Mouse (Mus musculus): ENCODE measurements around the gene Krt78. TPM values are rescaled to one million over a fixed set of nuclear protein-coding genes. Genes with fewer than 3 reads are reported as not detected.
A peak's percentile ranks its signal among the peaks of the same experiment; 100 is the strongest.
"Not testable (repeated sequence)": the region's sequence is repeated elsewhere in the genome, so short reads cannot be mapped to it uniquely, and the experiment has no call there.

The Krt78 gene
- 2.3 and 5.7 TPM in 2 replicates for polyA plus RNA-seq (2015; fragmentation: Nextera tagmentation; extraction: Ambion mirVana)

DNA sequence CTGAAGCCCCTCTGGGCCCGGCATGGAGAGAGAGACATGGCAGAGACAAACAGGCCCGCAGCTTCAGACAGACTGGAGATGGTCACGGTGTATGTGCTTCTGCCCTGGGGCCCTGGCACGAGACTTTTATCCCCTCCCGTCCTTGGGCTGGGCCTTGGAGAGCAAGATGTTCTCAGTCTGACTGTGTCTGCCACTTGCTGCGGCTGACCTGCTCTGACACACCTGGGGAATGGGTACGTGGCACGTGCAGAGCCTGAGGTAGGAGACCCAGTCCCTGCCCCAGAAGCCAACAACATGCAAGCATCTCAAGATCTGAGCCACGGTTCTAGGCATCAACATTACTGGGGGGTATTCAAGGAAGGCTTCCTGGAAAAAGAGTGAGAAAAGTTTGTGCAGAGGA lies at the start of gene Krt78:
TSS of gene Krt78 (minus strand) at position 101 of the 400 bp plus-strand sequence.
- Histone ChIP-seq H3K27me3 (replicated peaks) (no peaks in the 10 kb centered on the region), H3K27ac (peak within 1 kb of the TSS; percentile 83), H3K4me3 (replicated peaks) (no peak within 1 kb of the TSS), H3K9me3 (no peaks in the 10 kb centered on the region), H3K36me3 (no peaks in the 10 kb centered on the region), H3K9ac (no peak within 1 kb of the TSS), H3K4me2 (no peak within 1 kb of the TSS), H3K4me1 (peaks cover 11% of the 10 kb centered on the region; the same call in 1 of the 2 replicates)
- no peak for ATAC-seq (ENCODE audit: insufficient read depth, low FRiP score, low read depth)
- 84% methylated on average over 9 of the region's 9 CpGs for WGBS

DNA sequence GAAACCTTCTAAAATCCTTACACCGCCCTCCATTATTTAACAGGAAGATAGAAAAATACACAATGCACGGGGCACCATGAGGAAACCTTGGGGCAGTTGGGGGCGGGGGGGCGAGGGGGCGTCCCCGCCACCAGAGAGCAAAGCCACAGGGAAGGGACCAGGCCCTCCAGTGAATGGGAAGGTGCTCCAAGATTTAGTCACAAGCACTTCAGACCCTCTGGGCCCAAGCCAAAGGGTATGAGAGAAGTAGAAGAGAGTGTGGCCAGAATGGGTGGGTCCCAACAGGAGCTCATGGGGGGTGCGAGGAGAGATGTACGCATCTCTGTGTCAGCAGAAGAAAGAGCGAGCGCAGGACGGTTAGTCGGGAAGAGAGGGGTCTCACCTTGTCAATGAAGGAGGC lies 49.4 kb upstream of the Krt78 start:
- peaks cover 40% of the 10 kb centered on the region for H3K4me1 ChIP-seq
- 23% methylated on average over 12 of the region's 12 CpGs for WGBS
- ATAC-seq (ENCODE audit: insufficient read depth, low FRiP score, low read depth), result no peak
- H3K9me3 ChIP-seq, result no peaks in the 10 kb centered on the region
- 0 out of 2 replicates have a peak, but pooled peaks cover 14% of the 10 kb centered on the region for H3K27me3 ChIP-seq (replicated peaks)
- H3K4me3 ChIP-seq (replicated peaks), result peak overlapping the region; percentile 43
- peak overlapping the region; percentile 52 for H3K4me2 ChIP-seq
- peak overlapping the region; percentile 76 for H3K27ac ChIP-seq
- H3K36me3 ChIP-seq, result peaks cover 7% of the 10 kb centered on the region; the same call in 1 of the 2 replicates
- peak overlapping the region; percentile 39 for H3K9ac ChIP-seq

DNA sequence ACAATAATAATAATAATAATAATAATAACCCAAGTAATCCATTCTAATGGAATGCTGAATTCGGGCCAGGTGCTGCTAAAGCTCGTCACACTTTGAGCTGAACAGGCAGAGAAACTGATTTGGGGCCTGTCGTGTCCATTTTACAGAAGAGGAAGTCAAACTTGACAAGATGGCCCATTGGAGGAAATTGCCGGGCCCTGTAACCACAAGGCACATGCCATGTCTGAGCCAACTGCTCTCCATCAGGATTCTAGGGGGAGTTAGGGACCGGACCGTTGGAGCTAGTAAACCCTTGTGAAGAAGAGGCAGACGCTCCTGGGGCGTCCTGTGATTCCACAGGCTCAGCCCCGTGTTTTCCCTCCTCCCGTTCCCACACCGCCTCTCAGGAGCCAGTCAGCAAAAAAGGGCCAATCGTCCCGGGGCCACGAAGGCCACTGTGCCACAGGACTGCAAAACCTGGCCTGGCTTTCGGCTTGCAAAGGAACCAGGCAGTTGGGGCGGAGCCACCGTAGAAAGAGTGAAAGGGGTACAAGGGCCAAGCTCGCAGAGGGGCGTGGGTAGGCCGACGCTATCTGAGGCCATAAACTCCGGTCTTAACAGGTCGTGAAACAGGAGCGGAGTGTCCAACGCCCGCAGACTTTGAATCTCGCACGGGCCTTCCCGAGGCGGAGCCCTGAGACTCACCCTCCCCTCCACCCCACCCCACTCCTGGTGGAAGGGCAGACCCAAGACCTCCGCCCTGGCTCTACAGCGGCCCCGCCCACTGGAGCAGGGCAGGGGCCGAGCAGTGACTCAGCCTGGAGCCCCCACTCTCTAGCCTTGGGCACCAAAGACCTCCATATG lies 48.8 kb upstream of the Krt78 start:
- H3K27ac ChIP-seq, result peak overlapping the region; percentile 76
- peaks cover 7% of the 10 kb centered on the region; the same call in 1 of the 2 replicates for H3K36me3 ChIP-seq
- 0 out of 2 replicates have a peak, but pooled peaks cover 14% of the 10 kb centered on the region for H3K27me3 ChIP-seq (replicated peaks)
- no peaks in the 10 kb centered on the region for H3K9me3 ChIP-seq
- H3K4me3 ChIP-seq (replicated peaks), result peak overlapping the region; percentile 43
- WGBS, result 10% methylated on average over 34 of the region's 34 CpGs
- peak; percentile 63 for ATAC-seq (ENCODE audit: insufficient read depth, low FRiP score, low read depth)
- peaks cover 34% of the 10 kb centered on the region for H3K4me1 ChIP-seq
- peak overlapping the region; percentile 39 for H3K9ac ChIP-seq
- peak overlapping the region; percentile 52 for H3K4me2 ChIP-seq

DNA sequence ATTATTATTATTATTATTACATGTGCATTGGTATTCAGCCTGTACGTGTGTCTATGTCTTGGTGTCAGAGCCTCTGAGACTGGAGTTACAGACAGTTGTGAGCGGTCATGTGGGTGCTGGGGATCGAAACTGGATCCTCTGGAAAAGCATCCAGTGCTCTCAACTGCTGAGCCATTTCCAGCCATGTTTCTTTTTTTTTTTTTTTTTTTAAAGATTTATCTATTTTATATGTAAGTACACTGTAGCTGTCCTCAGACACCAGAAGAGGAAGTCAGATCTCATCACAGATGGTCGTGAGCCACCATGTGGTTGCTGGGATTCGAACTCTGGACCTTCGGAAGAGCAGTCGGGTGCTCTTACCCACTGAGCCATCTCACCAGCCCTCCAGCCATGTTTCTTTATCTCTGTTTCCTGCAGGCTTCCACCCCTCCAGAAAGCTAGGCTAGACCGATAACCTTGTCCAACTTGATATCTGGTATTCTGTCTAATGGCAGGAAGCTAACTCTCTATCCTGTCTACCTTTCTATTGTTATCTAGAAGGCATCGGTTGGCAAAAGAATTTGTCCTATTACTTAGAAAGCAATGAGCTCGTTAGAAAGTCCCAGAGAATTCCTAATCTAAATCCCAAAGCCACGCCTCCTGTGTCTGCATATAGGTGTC lies 45.7 kb upstream of the Krt78 start:
- 87% methylated on average over 11 of the region's 11 CpGs for WGBS
- H3K9ac ChIP-seq, result no peak overlapping the region
- no peak overlapping the region for H3K4me2 ChIP-seq
- H3K36me3 ChIP-seq, result peaks cover 7% of the 10 kb centered on the region; the same call in 1 of the 2 replicates
- ATAC-seq (ENCODE audit: insufficient read depth, low FRiP score, low read depth), result no peak
- H3K4me3 ChIP-seq (replicated peaks), result no peak overlapping the region
- no peak overlapping the region for H3K27ac ChIP-seq
- no peaks in the 10 kb centered on the region for H3K9me3 ChIP-seq
- H3K4me1 ChIP-seq, result peaks cover 14% of the 10 kb centered on the region; the same call in 1 of the 2 replicates
- 0 out of 2 replicates have a peak, but pooled peaks cover 13% of the 10 kb centered on the region for H3K27me3 ChIP-seq (replicated peaks)

DNA sequence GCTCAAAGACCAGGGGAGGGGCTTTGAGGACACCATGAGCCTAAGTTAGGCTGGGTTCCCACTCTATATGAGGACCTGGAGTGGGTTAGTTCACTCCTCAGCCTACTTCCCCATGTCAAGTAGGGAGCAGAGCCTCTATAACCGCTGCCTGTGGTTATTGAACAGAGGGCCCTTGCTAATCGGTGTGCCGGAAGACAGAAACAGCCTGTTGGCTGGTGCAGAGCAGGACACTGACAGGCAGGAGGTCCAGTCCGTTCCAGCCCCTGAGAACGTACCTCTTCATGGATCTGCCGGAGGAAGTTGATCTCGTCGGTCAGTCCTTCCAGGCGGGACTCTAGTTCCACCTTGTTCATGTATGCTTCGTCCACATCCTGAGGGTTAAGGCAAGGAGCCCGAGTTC lies 45.1 kb upstream of the Krt78 start:
- Histone ChIP-seq H3K9me3 (no peaks in the 10 kb centered on the region), H3K9ac (no peak overlapping the region), H3K27ac (no peak overlapping the region), H3K4me2 (no peak overlapping the region), H3K27me3 (replicated peaks) (0 out of 2 replicates have a peak, but pooled peaks cover 11% of the 10 kb centered on the region), H3K36me3 (peaks cover 7% of the 10 kb centered on the region; the same call in 1 of the 2 replicates), H3K4me1 (peaks cover 12% of the 10 kb centered on the region; the same call in 1 of the 2 replicates), H3K4me3 (replicated peaks) (no peak overlapping the region)
- ATAC-seq (ENCODE audit: insufficient read depth, low FRiP score, low read depth), result no peak
- 84% methylated on average over 11 of the region's 11 CpGs for WGBS

DNA sequence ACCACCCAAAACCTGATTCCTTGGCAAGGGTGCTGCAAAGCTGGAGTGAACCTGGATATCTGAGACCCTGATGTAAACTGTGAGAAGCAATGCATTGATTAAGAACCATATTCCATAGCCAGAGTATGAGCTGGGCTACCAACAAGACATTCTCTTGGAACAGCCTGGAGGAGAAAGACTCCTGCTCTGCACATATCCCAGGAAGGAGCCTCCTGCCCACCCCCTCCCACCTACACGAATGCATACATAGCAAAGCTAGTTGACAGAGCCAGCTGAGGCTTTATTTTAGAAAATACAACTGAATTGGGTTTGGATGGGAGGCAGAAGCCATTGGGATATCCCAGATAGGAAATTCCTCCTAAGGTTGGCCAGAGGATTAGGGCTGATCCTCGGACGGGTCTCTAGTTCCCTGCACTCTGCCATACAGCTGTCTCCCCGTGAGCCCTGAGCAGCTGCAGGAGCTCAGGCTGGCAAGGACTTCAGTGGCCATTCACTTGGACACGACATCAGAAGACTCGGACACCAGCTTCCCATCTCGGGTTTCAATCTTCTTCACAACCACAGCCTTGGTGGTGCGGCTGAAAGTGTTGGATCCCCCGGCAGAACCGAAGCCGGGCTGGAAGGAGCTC lies 42.5 kb upstream of the Krt78 start:
- not testable (repeated sequence) for H3K4me3 ChIP-seq (replicated peaks); H3K4me1 ChIP-seq; H3K9me3 ChIP-seq; H3K36me3 ChIP-seq; H3K27me3 ChIP-seq (replicated peaks); H3K4me2 ChIP-seq; H3K9ac ChIP-seq; ATAC-seq (ENCODE audit: insufficient read depth, low FRiP score, low read depth)
- WGBS, result 73% methylated on average over 11 of the region's 11 CpGs
- H3K27ac ChIP-seq, result peak overlapping the region; percentile 66; the same call in 1 of the 2 replicates

DNA sequence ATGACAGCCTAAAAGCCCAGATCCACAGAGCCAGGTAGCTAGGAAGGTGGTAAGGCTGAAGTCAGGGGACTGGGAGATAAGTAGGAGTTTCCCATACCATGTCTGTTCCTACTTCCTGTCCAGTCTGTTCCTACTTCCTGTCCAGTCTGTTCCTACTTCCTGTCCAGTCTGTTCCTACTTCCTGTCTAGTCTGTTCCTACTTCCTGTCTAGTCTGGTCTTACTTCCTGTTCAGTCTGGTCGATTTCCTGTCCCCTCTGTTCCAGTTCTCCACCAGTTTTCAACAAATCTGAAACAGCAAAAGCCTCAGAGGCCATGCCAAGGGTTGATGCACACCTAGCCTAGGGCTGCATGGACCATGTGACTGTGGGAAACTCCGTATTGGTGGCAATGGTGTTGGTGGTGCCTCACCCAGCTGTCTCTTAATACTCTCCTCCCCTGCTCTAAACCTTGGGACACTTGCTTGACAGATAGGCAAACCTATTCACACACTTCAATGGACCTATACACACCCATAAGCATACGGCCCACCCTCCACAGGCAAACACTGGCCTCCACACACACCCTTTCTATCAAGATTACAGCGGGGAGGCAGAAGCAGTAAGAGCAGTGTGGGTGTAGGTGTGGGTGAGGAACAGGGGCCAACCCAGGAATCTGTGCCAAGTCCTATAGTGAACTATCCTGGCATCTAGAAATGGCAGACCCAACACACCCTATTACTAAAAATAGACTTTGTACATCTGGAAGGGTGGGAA lies 41.6 kb upstream of the Krt78 start:
- H3K27ac ChIP-seq, result peak overlapping the region; percentile 66; the same call in 1 of the 2 replicates
- H3K9ac ChIP-seq, result no peak overlapping the region
- H3K4me1 ChIP-seq, result no peaks in the 10 kb centered on the region
- ATAC-seq (ENCODE audit: insufficient read depth, low FRiP score, low read depth), result peak; percentile 72
- H3K4me2 ChIP-seq, result no peak overlapping the region
- WGBS, result 64% methylated on average over 4 of the region's 4 CpGs
- no peak overlapping the region for H3K4me3 ChIP-seq (replicated peaks)
- peaks cover 7% of the 10 kb centered on the region; the same call in 1 of the 2 replicates for H3K36me3 ChIP-seq
- H3K9me3 ChIP-seq, result no peaks in the 10 kb centered on the region
- no peaks in the 10 kb centered on the region for H3K27me3 ChIP-seq (replicated peaks)

DNA sequence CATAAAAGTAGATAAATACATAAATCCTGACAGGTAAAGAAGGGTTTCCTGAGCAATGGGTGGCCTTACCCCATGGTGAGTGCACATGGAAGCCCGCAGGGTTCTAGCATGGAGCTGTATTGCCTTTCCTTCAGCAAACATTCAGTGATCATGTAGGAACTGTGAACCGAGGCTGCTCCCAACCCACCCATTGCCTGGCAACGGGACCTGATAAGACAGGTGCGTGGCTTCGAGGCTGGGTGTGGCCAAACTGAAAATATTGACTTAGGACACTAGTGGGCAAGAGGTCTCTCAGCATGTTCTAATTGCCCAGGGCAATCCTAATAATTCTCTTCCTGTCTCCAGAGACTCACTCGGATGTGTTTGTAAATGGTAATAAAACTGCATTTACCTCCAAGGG lies 40.3 kb upstream of the Krt78 start:
- no peaks in the 10 kb centered on the region for H3K4me1 ChIP-seq
- no peak overlapping the region for H3K4me3 ChIP-seq (replicated peaks)
- 55% methylated on average over 6 of the region's 6 CpGs for WGBS
- peak overlapping the region; percentile 66; the same call in 1 of the 2 replicates for H3K27ac ChIP-seq
- no peak overlapping the region for H3K9ac ChIP-seq
- H3K27me3 ChIP-seq (replicated peaks), result no peaks in the 10 kb centered on the region
- H3K4me2 ChIP-seq, result 0 out of 2 replicates have a peak overlapping the region, but pooled peaks have one; percentile 6
- H3K9me3 ChIP-seq, result no peaks in the 10 kb centered on the region
- ATAC-seq (ENCODE audit: insufficient read depth, low FRiP score, low read depth), result peak; percentile 68
- peaks cover 7% of the 10 kb centered on the region; the same call in 1 of the 2 replicates for H3K36me3 ChIP-seq

DNA sequence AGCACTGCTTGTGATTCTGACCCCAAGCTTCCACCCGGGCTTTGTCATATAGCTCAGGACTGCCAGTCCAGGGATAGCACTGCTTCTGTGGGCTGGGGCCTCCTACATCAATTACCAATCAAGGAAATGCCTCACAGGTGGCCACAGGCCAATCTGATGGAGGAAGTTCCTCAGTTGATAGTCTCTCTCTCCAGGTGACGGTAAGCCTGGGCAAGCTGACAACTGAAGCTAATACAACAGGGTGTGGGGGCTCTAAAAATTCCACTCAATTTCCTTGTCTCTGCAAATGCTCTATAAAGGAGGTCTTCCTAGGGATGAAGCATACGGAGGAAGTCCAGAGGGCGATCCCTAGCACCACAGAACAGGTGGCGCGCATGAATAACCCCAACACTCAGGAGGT lies 36.9 kb upstream of the Krt78 start:
- H3K4me1 ChIP-seq, result no peaks in the 10 kb centered on the region
- H3K4me2 ChIP-seq, result no peak overlapping the region
- H3K9ac ChIP-seq, result no peak overlapping the region
- H3K36me3 ChIP-seq, result no peaks in the 10 kb centered on the region
- WGBS, result 74% methylated on average over 6 of the region's 6 CpGs
- ATAC-seq (ENCODE audit: insufficient read depth, low FRiP score, low read depth), result no peak
- H3K9me3 ChIP-seq, result no peaks in the 10 kb centered on the region
- no peaks in the 10 kb centered on the region for H3K27me3 ChIP-seq (replicated peaks)
- no peak overlapping the region for H3K4me3 ChIP-seq (replicated peaks)
- no peak overlapping the region for H3K27ac ChIP-seq

DNA sequence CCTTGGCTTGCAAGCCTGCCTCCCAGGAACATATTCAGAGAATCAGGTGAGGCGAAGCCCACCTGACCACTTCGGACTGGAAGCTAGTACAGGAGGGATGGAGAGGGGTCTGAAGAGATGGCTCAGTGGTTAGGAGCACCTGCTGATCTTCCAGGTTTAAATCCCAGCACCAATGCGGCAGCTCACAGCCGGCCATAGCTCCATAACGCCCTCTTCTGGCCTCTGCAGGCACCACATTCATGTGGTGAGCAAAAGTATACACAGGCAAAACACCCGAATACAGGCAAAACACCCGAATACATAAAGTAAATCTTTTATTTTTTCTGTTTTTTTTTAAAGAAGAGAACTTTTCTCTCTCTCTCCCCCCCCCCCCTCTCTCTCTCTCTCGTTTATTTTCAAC lies 34.6 kb upstream of the Krt78 start:
- ATAC-seq (ENCODE audit: insufficient read depth, low FRiP score, low read depth), result no peak

DNA sequence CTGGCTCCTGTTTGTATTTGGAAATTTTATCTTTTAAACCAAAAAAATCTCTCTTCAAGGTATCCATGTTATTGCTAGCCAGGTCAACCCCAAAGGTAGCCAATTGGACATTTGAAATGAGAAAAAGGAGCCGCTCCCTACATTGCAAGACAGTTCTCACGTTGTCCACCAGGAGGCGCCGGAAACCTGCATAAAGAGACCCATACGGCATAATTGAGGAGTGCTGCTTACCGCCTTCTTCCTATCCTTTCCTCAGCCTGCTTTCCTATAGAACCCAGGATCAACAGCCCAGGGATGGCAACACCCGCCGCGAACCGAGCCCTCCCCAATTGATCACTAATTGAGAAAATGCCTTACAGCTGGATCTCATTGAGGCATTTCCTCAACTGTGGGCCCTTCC lies 34.0 kb upstream of the Krt78 start:
- H3K4me3 ChIP-seq (replicated peaks), result no peak overlapping the region
- H3K36me3 ChIP-seq, result no peaks in the 10 kb centered on the region
- 0 out of 2 replicates have a peak, but pooled peaks cover 3% of the 10 kb centered on the region for H3K4me1 ChIP-seq
- no peaks in the 10 kb centered on the region for H3K9me3 ChIP-seq
- H3K27me3 ChIP-seq (replicated peaks), result no peaks in the 10 kb centered on the region
- no peak overlapping the region for H3K27ac ChIP-seq
- WGBS, result under 1% methylated on average over 10 of the region's 10 CpGs
- no peak overlapping the region for H3K9ac ChIP-seq
- ATAC-seq (ENCODE audit: insufficient read depth, low FRiP score, low read depth), result no peak
- H3K4me2 ChIP-seq, result no peak overlapping the region

More for the DNA sequence above, 34.6 kb upstream of the Krt78 start:
- H3K27ac ChIP-seq, result no peak overlapping the region
- no peak overlapping the region for H3K9ac ChIP-seq
- 65% methylated on average over 8 of the region's 8 CpGs for WGBS
- H3K4me3 ChIP-seq (replicated peaks), result no peak overlapping the region
- H3K4me1 ChIP-seq, result 0 out of 2 replicates have a peak, but pooled peaks cover 2% of the 10 kb centered on the region
- no peaks in the 10 kb centered on the region for H3K27me3 ChIP-seq (replicated peaks)
- no peaks in the 10 kb centered on the region for H3K36me3 ChIP-seq
- no peak overlapping the region for H3K4me2 ChIP-seq
- H3K9me3 ChIP-seq, result no peaks in the 10 kb centered on the region
